Mouse (Mus musculus) adrenal gland, postnatal 10 days (tissue): Measurements from ENCODE around the gene Radil. TPM values are rescaled to one million over a fixed set of nuclear protein-coding genes. Genes with fewer than 3 reads are reported as not detected.

ENCODE experiments used
- DNase-seq: peaks from one replicate; pipeline ENCODE4 v3.0.0; 2021; ENCODE audit warnings: mixed read lengths
- total RNA-seq, 2 experiments: library from RNA; stranded (reverse); gene quantifications; 2 replicates each; pipeline ENCODE4 v1.2.3; 2021

The Radil gene
- total RNA-seq, 2 experiments from 2014 or later, result 8.0 to 10.7 TPM

- DNase-seq, result peak; percentile 33
These were observed 105.2 kb downstream of the Radil start for GRCm38 (mm10) chr5:142445709-142446108.

- peak; percentile 75 for DNase-seq
These were observed 105.9 kb downstream of the Radil start for GRCm38 (mm10) chr5:142444791-142445531.

GRCm38 (mm10) chr5:142443994-142444393 lies 106.9 kb downstream of the Radil start:
- DNase-seq, result no peak

GRCm38 (mm10) chr5:142443514-142443913 lies 107.4 kb downstream of the Radil start:
- DNase-seq, result no peak

GRCm38 (mm10) chr5:142442045-142442440 lies 108.9 kb downstream of the Radil start:
- no peak for DNase-seq

- DNase-seq, result no peak
These were observed 109.4 kb downstream of the Radil start for GRCm38 (mm10) chr5:142441332-142442044.

- peak; percentile 95 for DNase-seq
These were observed 110.3 kb downstream of the Radil start for GRCm38 (mm10) chr5:142440451-142441147.

- DNase-seq, result no peak
These were observed 110.9 kb downstream of the Radil start for GRCm38 (mm10) chr5:142439911-142440432.

GRCm38 (mm10) chr5:142438380-142438938 lies 112.4 kb downstream of the Radil start:
- no peak for DNase-seq

- no peak for DNase-seq
These were observed 115.2 kb downstream of the Radil start for GRCm38 (mm10) chr5:142435736-142436135.

Other genes starting within 250 kb of the Radil start
- gene Foxk1, start 149.6 kb downstream of the Radil start, total RNA-seq, result 10 to 100 TPM; 22.9 to 23.6 TPM
- gene Ap5z1, start 87.2 kb downstream of the Radil start, total RNA-seq, result 10 to 100 TPM; 14.0 to 18.9 TPM
- under 1 TPM; 0.21 to 0.27 TPM for gene Papolb, start 21.0 kb downstream of the Radil start, total RNA-seq
- 10 to 100 TPM; 46.5 to 54.0 TPM for gene Mmd2, start 57.7 kb upstream of the Radil start, total RNA-seq
- 100 to 1,000 TPM in 1 of 2 experiments, 10 to 100 TPM in 1; 93.6 to 102 TPM for gene Wipi2, start 76.6 kb upstream of the Radil start, total RNA-seq
- 10 to 100 TPM; 17.2 to 24.0 TPM for gene Slc29a4, start 141.4 kb upstream of the Radil start, total RNA-seq